Mouse (Mus musculus) lung, postnatal 0 days (tissue): Measurements from ENCODE around the gene 2310034G01Rik. TPM values are rescaled to one million over a fixed set of nuclear protein-coding genes. Genes with fewer than 3 reads are reported as not detected.

Experiments
- ATAC-seq: fragments of 200-750 bp; cut with Nextera tagmentation; 2 replicates; pipeline ENCODE4 v1.8.0; 2017; ENCODE audit warnings: moderate library complexity
- DNase-seq: peaks from one replicate; pipeline ENCODE4 v3.0.0-alpha.2; 2016; ENCODE audit warnings: low spot score
- H3K27ac ChIP-seq: fragments of 300-500 bp; sonication (generic); 2 replicates; pipeline ENCODE4 v1.5.1; 2014; ENCODE audit warnings: antibody characterized with exemption, mild to moderate bottlenecking, low read length, mixed read lengths
- H3K27me3 ChIP-seq: fragments of 300-500 bp; sonication (generic); replicated peaks from 2 replicates; pipeline ENCODE4 v1.6.1; 2014; ENCODE audit warnings: low read length, mixed read lengths; ENCODE audit not compliant: insufficient read depth
- H3K36me3 ChIP-seq: fragments of 300-500 bp; sonication (generic); 2 replicates; pipeline ENCODE4 v1.6.1; 2014; ENCODE audit warnings: low read length, mixed read lengths; ENCODE audit not compliant: insufficient read depth
- H3K4me1 ChIP-seq: fragments of 300-500 bp; sonication (generic); 2 replicates; pipeline ENCODE4 v1.6.1; 2014; ENCODE audit warnings: antibody characterized with exemption, low read depth, low read length, mixed read lengths; ENCODE audit not compliant: insufficient read depth
- H3K4me2 ChIP-seq: fragments of 300-500 bp; sonication (generic); replicated peaks from 2 replicates; pipeline ENCODE4 v1.6.1; 2014; ENCODE audit warnings: low read depth, mild to moderate bottlenecking, low read length, moderate library complexity, mixed read lengths
- H3K4me3 ChIP-seq: fragments of 300-500 bp; sonication (generic); 2 replicates; pipeline ENCODE4 v1.5.1; 2014; ENCODE audit warnings: low read depth, low read length
- H3K9ac ChIP-seq: fragments of 300-500 bp; sonication (generic); replicated peaks from 2 replicates; pipeline ENCODE4 v1.6.1; 2014; ENCODE audit warnings: low read depth, mild to moderate bottlenecking
- H3K9me3 ChIP-seq: fragments of 300-500 bp; sonication (generic); 2 replicates; pipeline ENCODE4 v1.6.1; 2016; ENCODE audit warnings: low read length, mixed read lengths
- CTCF ChIP-seq: IDR thresholded peaks from 2 replicates; pipeline ENCODE4 v1.5.1; 2016; ENCODE audit warnings: antibody characterized with exemption, mild to moderate bottlenecking
- EP300 ChIP-seq: IDR thresholded peaks from 2 replicates; pipeline ENCODE4 v1.6.1; 2016; ENCODE audit warnings: antibody characterized with exemption, mild to moderate bottlenecking, control low read depth
- WGBS: fragments of 180-500 bp; shearing (Covaris S2); extraction: QIAGEN DNeasy Blood & Tissue Kit; methylation state at CpG from one replicate; pipeline ENCODE4 v1.1.7; 2014; 5-methylcytosine and 5-hydroxymethylcytosine counted together
- polyA plus RNA-seq: library from polyadenylated mRNA; unstranded; fragments of >200 nt; fragmentation: Nextera tagmentation; extraction: Ambion mirVana; gene quantifications from 2 replicates; pipeline ENCODE4 v1.2.1, GENCODE M21; 2015

Gene 2310034G01Rik
- polyA plus RNA-seq, 1 experiment from 2014 or later: 5.0 TPM

- 0 out of 2 replicates have a peak, but pooled peaks cover 3% of the 10 kb centered on the region for H3K36me3 ChIP-seq
- 0 out of 2 replicates have a peak, but pooled peaks cover 10% of the 10 kb centered on the region for H3K27me3 ChIP-seq
- no peak for DNase-seq
Observed at GRCm38 (mm10) chr19:46330696-46331095, 19.4 kb downstream of the 2310034G01Rik start.

GRCm38 (mm10) chr19:46329951-46330350, 20.2 kb downstream of the 2310034G01Rik start:
- 5% methylated on average over 16 of the region's 16 CpGs for WGBS
- ATAC-seq (peak; percentile 58), DNase-seq (peak; percentile 92)
- 0 out of 2 replicates have a peak, but pooled peaks cover 3% of the 10 kb centered on the region for H3K36me3 ChIP-seq
- no peaks in the 10 kb centered on the region for H3K9me3 ChIP-seq
- TF ChIP-seq EP300: no peak
- TF ChIP-seq CTCF: peak; percentile 97
- peaks cover 20% of the 10 kb centered on the region for H3K4me1 ChIP-seq
- no peak overlapping the region for H3K9ac ChIP-seq
- no peak overlapping the region for H3K4me3 ChIP-seq
- no peak overlapping the region for H3K27ac ChIP-seq
- no peak overlapping the region; the same call in 1 of the 2 replicates for H3K4me2 ChIP-seq
- H3K27me3 ChIP-seq: peaks cover 15% of the 10 kb centered on the region

More at GRCm38 (mm10) chr19:46330696-46331095, 19.4 kb downstream of the 2310034G01Rik start:
- Histone ChIP-seq H3K4me2 (no peak overlapping the region), H3K4me1 (peaks cover 20% of the 10 kb centered on the region), H3K9me3 (no peaks in the 10 kb centered on the region), H3K4me3 (no peak overlapping the region), H3K9ac (no peak overlapping the region), H3K27ac (no peak overlapping the region)
- 91% methylated on average over 12 of the region's 12 CpGs for WGBS
- TF ChIP-seq EP300 (no peak), CTCF (no peak)
- ATAC-seq: no peak

GRCm38 (mm10) chr19:46329031-46329641, 21.0 kb downstream of the 2310034G01Rik start:
- H3K4me2 ChIP-seq: peak overlapping the region; percentile 99
- H3K9ac ChIP-seq: peak overlapping the region; percentile 30; the same call in 1 of the 2 replicates
- H3K4me3 ChIP-seq: peak overlapping the region; percentile 61
- no peak for TF ChIP-seq EP300
- no peak for TF ChIP-seq CTCF
- DNase-seq (no peak), ATAC-seq (peak; percentile 2; the same call in 1 of the 2 replicates)
- 0 out of 2 replicates have a peak overlapping the region, but pooled peaks have one; percentile 86 for H3K27ac ChIP-seq
- no peaks in the 10 kb centered on the region for H3K9me3 ChIP-seq
- 2% methylated on average over 53 of the region's 54 CpGs for WGBS
- H3K36me3 ChIP-seq: 0 out of 2 replicates have a peak, but pooled peaks cover 3% of the 10 kb centered on the region
- H3K4me1 ChIP-seq: peaks cover 20% of the 10 kb centered on the region
- peaks cover 23% of the 10 kb centered on the region for H3K27me3 ChIP-seq

- H3K27me3 ChIP-seq: peaks cover 25% of the 10 kb centered on the region
- WGBS: under 1% methylated on average over 75 of the region's 81 CpGs
- 0 out of 2 replicates have a peak, but pooled peaks cover 3% of the 10 kb centered on the region for H3K36me3 ChIP-seq
- peaks cover 20% of the 10 kb centered on the region for H3K4me1 ChIP-seq
- peak within 1 kb of the TSS; percentile 86 for H3K27ac ChIP-seq
- H3K4me2 ChIP-seq: peak within 1 kb of the TSS; percentile 99
- peak; percentile 97 for DNase-seq
- ATAC-seq: peak; percentile 91
- H3K4me3 ChIP-seq: peak within 1 kb of the TSS; percentile 61
- TF ChIP-seq CTCF (no peak), EP300 (no peak)
- H3K9ac ChIP-seq: peak within 1 kb of the TSS; percentile 30; the same call in 1 of the 2 replicates
- H3K9me3 ChIP-seq: no peaks in the 10 kb centered on the region
Observed at GRCm38 (mm10) chr19:46328081-46329030, 21.7 kb downstream of the 2310034G01Rik start, which contains the start of gene Fbxl15. Gene Fbxl15, plus strand, starts transcription at chr19:46328184.

GRCm38 (mm10) chr19:46327531-46328064, 22.5 kb downstream of the 2310034G01Rik start:
- Histone ChIP-seq H3K4me1 (peaks cover 20% of the 10 kb centered on the region), H3K36me3 (0 out of 2 replicates have a peak, but pooled peaks cover 3% of the 10 kb centered on the region), H3K27ac (peak overlapping the region; percentile 86; the same call in 1 of the 2 replicates), H3K4me3 (peak overlapping the region; percentile 61), H3K27me3 (peaks cover 26% of the 10 kb centered on the region), H3K9me3 (no peaks in the 10 kb centered on the region), H3K9ac (no peak overlapping the region), H3K4me2 (peak overlapping the region; percentile 99)
- ATAC-seq (no peak), DNase-seq (no peak)
- WGBS: 23% methylated on average over 14 of the region's 14 CpGs
- TF ChIP-seq EP300 (no peak), CTCF (no peak; the same call in 1 of the 2 replicates)
